Mouse (Mus musculus): ENCODE measurements at regions not wholly inside any gene's neighbourhood (a gene's known extent, or its start where the extent isn't known, plus 50 kb on each side); places are given as distances from the start of the nearest gene placed in this dataset.
A peak's percentile ranks its signal among the peaks of the same experiment; 100 is the strongest.

DNA sequence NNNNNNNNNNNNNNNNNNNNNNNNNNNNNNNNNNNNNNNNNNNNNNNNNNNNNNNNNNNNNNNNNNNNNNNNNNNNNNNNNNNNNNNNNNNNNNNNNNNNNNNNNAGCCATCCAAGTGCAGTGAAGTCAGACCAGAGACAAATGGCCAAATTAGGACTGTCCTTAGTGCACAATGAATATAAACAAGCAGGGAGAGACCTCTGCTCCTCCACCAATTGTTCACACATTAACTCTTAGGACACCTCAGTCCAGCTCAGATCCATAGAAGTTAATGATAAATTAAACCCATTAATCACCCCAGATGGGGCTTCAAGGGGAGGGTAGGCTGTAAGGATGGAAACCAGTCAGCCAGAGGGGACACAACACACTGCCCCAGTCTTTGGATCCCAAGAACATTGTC is 223.2 kb upstream of the Eef2kmt start:
- H3K9ac ChIP-seq = no peak overlapping the region
- H3K4me2 ChIP-seq = no peak overlapping the region
- no peaks in the 10 kb centered on the region for H3K9me3 ChIP-seq (ENCODE audit: low read depth, low read length)
- no peak overlapping the region for H3K27ac ChIP-seq (ENCODE audit: low read depth)
- no peak overlapping the region for H3K4me3 ChIP-seq (ENCODE audit: low read depth, low read length)
- no peaks in the 10 kb centered on the region for H3K36me3 ChIP-seq (ENCODE audit: insufficient read depth)
- ATAC-seq (ENCODE audit: insufficient read depth) = no peak
- no peaks in the 10 kb centered on the region for H3K4me1 ChIP-seq (ENCODE audit: insufficient read depth)
- no peaks in the 10 kb centered on the region for H3K27me3 ChIP-seq (ENCODE audit: insufficient read depth, low read length)
- DNase-seq = no peak
- TF ChIP-seq CTCF (IDR thresholded peaks at IDR 0.05; ENCODE audit: low read depth) = no peak

DNA sequence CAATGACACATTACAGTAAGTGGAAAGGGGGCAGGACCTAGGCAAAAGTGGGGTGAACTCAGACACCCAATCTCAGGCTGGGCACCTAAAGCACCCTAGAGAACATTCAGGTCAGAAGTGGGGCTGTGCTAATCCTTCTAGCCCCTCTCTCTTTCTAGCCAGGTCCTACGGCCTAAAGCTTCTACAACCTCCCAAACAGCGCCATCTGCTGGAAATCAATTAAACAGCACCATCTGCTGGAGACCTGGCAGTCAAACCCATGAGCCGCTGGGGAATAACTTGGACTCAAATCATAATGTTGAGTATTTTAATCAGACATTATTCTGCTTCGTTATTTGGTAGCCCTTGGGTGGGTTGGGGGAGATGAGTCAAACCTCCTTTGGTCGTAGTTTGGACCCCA is 215.5 kb upstream of the Eef2kmt start:
- WGBS = 22% methylated on average over 5 of the region's 5 CpGs
- DNase-seq = peak; percentile 74
- peak; percentile 67 for TF ChIP-seq CTCF (IDR thresholded peaks at IDR 0.05; ENCODE audit: low read depth)
- H3K36me3 ChIP-seq (ENCODE audit: insufficient read depth) = no peaks in the 10 kb centered on the region
- no peak for ATAC-seq (ENCODE audit: insufficient read depth)
- no peak overlapping the region for H3K4me2 ChIP-seq
- H3K4me1 ChIP-seq (ENCODE audit: insufficient read depth) = no peaks in the 10 kb centered on the region
- no peaks in the 10 kb centered on the region for H3K9me3 ChIP-seq (ENCODE audit: low read depth, low read length)
- H3K27me3 ChIP-seq (ENCODE audit: insufficient read depth, low read length) = no peaks in the 10 kb centered on the region
- H3K27ac ChIP-seq (ENCODE audit: low read depth) = no peak overlapping the region
- H3K4me3 ChIP-seq (ENCODE audit: low read depth, low read length) = no peak overlapping the region
- H3K9ac ChIP-seq = no peak overlapping the region

DNA sequence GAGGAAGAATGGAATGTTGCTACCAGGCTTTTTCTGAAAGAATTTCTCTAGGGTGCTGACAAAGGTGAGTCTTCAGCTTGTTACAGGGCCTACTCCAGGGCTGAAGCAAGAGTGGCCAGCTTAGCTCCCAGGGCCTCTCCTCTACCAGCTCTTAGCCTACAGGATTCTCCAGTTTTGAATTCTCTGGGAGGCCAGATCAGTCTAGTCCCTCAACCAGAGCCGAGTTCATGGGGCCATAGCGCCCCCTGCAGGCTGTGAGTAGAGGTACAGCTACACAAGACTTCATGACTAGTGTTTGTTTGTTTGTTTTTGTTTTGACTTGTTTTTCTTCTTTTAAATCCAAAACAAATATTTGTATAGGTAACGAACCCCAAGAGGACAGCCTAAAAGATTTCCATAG is 211.8 kb upstream of the Eef2kmt start:
- DNase-seq = peak; percentile 36
- Histone ChIP-seq H3K9ac (no peak overlapping the region), H3K9me3 (ENCODE audit: low read depth, low read length) (no peaks in the 10 kb centered on the region), H3K4me3 (ENCODE audit: low read depth, low read length) (no peak overlapping the region), H3K4me2 (no peak overlapping the region), H3K27ac (ENCODE audit: low read depth) (no peak overlapping the region), H3K4me1 (ENCODE audit: insufficient read depth) (no peaks in the 10 kb centered on the region), H3K27me3 (ENCODE audit: insufficient read depth, low read length) (no peaks in the 10 kb centered on the region), H3K36me3 (ENCODE audit: insufficient read depth) (no peaks in the 10 kb centered on the region)
- 7% methylated on average over 3 of the region's 3 CpGs for WGBS
- peak; percentile 61 for TF ChIP-seq CTCF (IDR thresholded peaks at IDR 0.05; ENCODE audit: low read depth)
- no peak for ATAC-seq (ENCODE audit: insufficient read depth)

DNA sequence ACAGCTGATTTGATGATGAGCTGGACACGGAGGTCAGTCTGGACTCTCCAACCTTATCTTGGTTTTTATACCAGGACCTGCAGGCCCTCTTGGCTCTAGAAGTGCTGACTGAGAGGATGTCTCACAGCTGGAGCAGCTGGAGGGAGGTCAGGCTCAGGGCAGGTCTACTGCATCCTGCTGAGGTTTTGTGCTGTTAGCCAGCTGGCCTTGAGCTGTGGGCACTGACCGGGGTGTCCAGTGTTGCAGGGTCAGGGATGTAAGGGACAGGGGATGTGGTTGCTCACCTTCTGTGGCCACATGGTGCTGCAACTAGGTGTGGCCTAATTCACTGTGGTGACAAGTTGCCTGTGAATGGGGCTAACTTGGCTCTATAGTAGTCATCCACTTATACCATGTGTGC is 211.0 kb upstream of the Eef2kmt start:
- Histone ChIP-seq H3K9ac (no peak overlapping the region), H3K36me3 (ENCODE audit: insufficient read depth) (no peaks in the 10 kb centered on the region), H3K4me2 (no peak overlapping the region), H3K4me3 (ENCODE audit: low read depth, low read length) (no peak overlapping the region), H3K27ac (ENCODE audit: low read depth) (no peak overlapping the region), H3K4me1 (ENCODE audit: insufficient read depth) (no peaks in the 10 kb centered on the region), H3K27me3 (ENCODE audit: insufficient read depth, low read length) (no peaks in the 10 kb centered on the region), H3K9me3 (ENCODE audit: low read depth, low read length) (no peaks in the 10 kb centered on the region)
- no peak for ATAC-seq (ENCODE audit: insufficient read depth)
- no peak for DNase-seq
- 43% methylated on average over 2 of the region's 2 CpGs for WGBS
- TF ChIP-seq CTCF (IDR thresholded peaks at IDR 0.05; ENCODE audit: low read depth) = no peak

DNA sequence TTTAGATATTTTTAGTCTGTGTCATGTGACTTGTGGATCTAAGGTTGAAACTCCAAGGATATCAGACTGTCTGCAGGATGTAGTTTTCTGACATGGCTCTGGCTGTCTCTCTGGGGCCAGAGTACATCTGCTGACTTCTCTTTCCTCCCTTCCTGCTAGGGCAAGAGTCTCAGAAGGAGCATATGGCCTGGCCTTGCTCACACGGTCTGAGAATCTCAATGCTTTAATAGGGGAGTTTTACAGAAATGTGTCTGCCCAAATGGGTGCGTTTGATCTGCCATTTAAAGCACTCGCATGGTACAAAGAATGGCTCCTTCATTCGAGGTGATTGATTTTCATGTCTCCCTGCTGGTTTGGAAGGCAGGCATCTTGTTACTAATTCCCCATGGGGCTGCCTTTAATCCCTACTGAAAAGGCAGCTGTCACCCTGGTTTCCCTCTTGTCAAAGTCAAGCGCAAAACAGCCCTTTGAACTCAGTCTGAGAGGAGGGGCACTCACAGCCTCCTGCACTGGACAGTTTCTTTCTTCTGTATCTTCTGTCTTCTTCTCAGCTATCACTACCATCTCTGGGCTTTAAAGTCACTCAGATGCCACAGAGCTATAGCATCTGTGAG is 199.7 kb upstream of the Eef2kmt start:
- Histone ChIP-seq H3K4me3 (ENCODE audit: low read depth, low read length) (no peak overlapping the region), H3K36me3 (ENCODE audit: insufficient read depth) (no peaks in the 10 kb centered on the region), H3K9me3 (ENCODE audit: low read depth, low read length) (no peaks in the 10 kb centered on the region), H3K27me3 (ENCODE audit: insufficient read depth, low read length) (no peaks in the 10 kb centered on the region), H3K4me2 (no peak overlapping the region), H3K9ac (no peak overlapping the region), H3K27ac (ENCODE audit: low read depth) (no peak overlapping the region), H3K4me1 (ENCODE audit: insufficient read depth) (no peaks in the 10 kb centered on the region)
- DNase-seq (no peak), ATAC-seq (ENCODE audit: insufficient read depth) (no peak)
- WGBS = 14% methylated on average over 5 of the region's 5 CpGs
- TF ChIP-seq CTCF (IDR thresholded peaks at IDR 0.05; ENCODE audit: low read depth) = no peak

DNA sequence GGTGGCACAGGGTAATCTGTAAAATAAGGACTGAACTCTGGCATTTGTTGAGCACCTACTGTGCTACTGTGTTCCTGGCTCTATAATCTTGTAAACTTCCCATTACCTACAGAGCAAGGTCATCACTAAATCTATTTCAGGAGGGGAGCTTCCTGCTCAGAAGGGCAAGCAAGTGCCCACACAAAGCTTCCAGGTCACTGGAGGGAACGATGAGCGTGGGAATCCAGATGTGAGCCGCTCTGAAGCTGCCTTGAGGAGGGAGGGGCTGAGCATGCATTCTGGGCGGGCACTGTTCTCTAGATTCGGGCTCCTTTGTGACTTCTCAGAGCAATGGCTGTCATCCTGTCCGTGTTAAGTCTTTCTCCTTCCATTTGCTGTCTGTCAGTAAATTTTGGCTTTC is 198.5 kb upstream of the Eef2kmt start:
- Histone ChIP-seq H3K4me1 (ENCODE audit: insufficient read depth) (no peaks in the 10 kb centered on the region), H3K27ac (ENCODE audit: low read depth) (no peak overlapping the region), H3K9ac (no peak overlapping the region), H3K9me3 (ENCODE audit: low read depth, low read length) (no peaks in the 10 kb centered on the region), H3K4me3 (ENCODE audit: low read depth, low read length) (no peak overlapping the region), H3K36me3 (ENCODE audit: insufficient read depth) (no peaks in the 10 kb centered on the region), H3K4me2 (no peak overlapping the region), H3K27me3 (ENCODE audit: insufficient read depth, low read length) (no peaks in the 10 kb centered on the region)
- no peak for ATAC-seq (ENCODE audit: insufficient read depth)
- no peak for DNase-seq
- 20% methylated on average over 6 of the region's 6 CpGs for WGBS
- no peak for TF ChIP-seq CTCF (IDR thresholded peaks at IDR 0.05; ENCODE audit: low read depth)

DNA sequence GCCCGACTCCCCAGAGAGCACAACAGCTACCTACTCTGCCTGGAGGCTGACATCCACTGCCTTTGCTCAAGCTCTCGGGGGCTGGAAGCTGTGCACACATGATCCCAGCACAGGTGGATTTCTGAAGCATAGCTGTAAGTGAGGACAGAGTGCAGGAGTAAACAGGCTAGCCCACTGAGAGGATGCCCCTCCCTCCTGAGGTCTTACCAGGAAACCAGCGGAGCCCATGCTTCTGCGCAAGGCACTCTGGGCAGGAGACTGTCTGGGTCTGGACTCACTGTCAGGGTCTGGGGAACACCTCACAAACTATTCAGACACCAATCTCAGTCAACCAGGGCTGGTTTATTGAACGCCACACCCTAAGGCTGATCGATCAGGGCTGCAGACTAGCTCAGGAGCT is 197.2 kb upstream of the Eef2kmt start:
- Histone ChIP-seq H3K4me3 (ENCODE audit: low read depth, low read length) (no peak overlapping the region), H3K36me3 (ENCODE audit: insufficient read depth) (no peaks in the 10 kb centered on the region), H3K27ac (ENCODE audit: low read depth) (no peak overlapping the region), H3K4me1 (ENCODE audit: insufficient read depth) (no peaks in the 10 kb centered on the region), H3K9ac (no peak overlapping the region), H3K9me3 (ENCODE audit: low read depth, low read length) (no peaks in the 10 kb centered on the region), H3K27me3 (ENCODE audit: insufficient read depth, low read length) (no peaks in the 10 kb centered on the region), H3K4me2 (no peak overlapping the region)
- TF ChIP-seq CTCF (IDR thresholded peaks at IDR 0.05; ENCODE audit: low read depth) = no peak
- WGBS = 65% methylated on average over 6 of the region's 6 CpGs
- DNase-seq = no peak
- no peak for ATAC-seq (ENCODE audit: insufficient read depth)

DNA sequence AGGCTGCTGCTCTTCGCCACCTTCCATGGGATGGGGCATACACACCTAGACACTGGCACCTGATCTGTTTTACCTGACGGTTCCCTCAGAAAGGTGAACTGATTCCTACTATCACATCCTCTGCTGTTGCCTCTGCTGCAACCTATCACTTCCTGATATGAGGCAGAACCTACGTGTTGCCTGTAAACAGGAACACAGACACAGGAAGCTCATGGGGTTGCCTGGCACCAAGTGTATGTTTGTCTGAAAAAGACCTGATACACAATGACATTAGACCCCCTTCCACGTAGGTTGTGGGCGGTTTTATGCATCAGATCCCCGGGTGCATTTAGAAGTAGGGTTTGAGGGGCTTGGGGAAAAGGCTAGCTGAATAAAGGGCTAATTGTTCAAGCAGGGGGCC is 190.0 kb upstream of the Eef2kmt start:
- Histone ChIP-seq H3K9ac (no peak overlapping the region), H3K36me3 (ENCODE audit: insufficient read depth) (no peaks in the 10 kb centered on the region), H3K4me2 (no peak overlapping the region), H3K27ac (ENCODE audit: low read depth) (no peak overlapping the region), H3K4me3 (ENCODE audit: low read depth, low read length) (no peak overlapping the region), H3K4me1 (ENCODE audit: insufficient read depth) (no peaks in the 10 kb centered on the region), H3K27me3 (ENCODE audit: insufficient read depth, low read length) (no peaks in the 10 kb centered on the region), H3K9me3 (ENCODE audit: low read depth, low read length) (no peaks in the 10 kb centered on the region)
- DNase-seq (no peak), ATAC-seq (ENCODE audit: insufficient read depth) (no peak)
- 60% methylated on average over 6 of the region's 6 CpGs for WGBS
- no peak for TF ChIP-seq CTCF (IDR thresholded peaks at IDR 0.05; ENCODE audit: low read depth)

All from lung, embryonic 14.5 days (tissue).